Mouse (Mus musculus): Measurements from ENCODE around the gene Ubn1. TPM values are rescaled to one million over a fixed set of nuclear protein-coding genes. Genes with fewer than 3 reads are reported as not detected.

Gene Ubn1
- polyA plus RNA-seq (2012; rRNA removed), result 26.8 and 28.4 TPM in 2 replicates

DNA sequence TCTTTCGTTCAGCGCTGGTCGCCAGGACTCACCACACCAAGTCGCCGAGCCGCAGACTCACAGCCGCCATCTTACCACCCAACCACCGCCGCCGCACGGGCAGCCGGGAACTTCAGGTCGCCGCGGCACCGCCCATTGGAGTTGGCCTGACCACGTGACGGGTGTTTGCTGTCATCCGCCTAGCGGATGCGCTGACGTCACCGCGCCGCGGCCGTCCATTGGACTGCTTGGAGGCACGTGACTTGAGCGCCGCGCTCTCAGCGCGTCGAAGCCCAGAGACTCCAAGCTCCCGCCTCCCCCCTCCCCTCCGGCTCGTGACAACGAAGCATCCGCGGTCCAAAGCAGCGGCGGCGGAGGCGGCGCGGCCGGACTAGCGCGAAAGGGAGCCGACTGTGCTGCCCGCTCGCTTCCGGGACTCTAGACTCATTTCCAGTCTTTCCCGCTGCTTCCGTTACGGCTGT, at the start of gene Ubn1, which contains the start of gene Glyr1:
TSS of gene Ubn1 (plus strand) at position 284 of the 461 bp plus-strand sequence.
TSS of gene Glyr1 (minus strand) at position 90 of the 461 bp plus-strand sequence.
- Histone ChIP-seq H3K4me1 (ENCODE audit: control insufficient read depth, insufficient read depth, low read length) (peaks cover 4% of the 10 kb centered on the region), H3K36me3 (ENCODE audit: control insufficient read depth, insufficient read depth, low read length) (peaks cover 1% of the 10 kb centered on the region; the same call in 1 of the 2 replicates), H3K4me3 (ENCODE audit: control insufficient read depth, low read depth, low read length) (peak within 1 kb of the TSS; percentile 89), H3K27ac (ENCODE audit: control insufficient read depth, insufficient read depth, low read depth, low read length) (peak within 1 kb of the TSS; percentile 95), H3K27me3 (ENCODE audit: control insufficient read depth, insufficient read depth, low read length) (no peaks in the 10 kb centered on the region)
- no peak for TF ChIP-seq CTCF (IDR thresholded peaks at IDR 0.05; ENCODE audit: control insufficient read depth, insufficient read depth, insufficient replicate concordance, low read depth, low read length)
- peak; percentile 98 for TF ChIP-seq POLR2A (IDR thresholded peaks at IDR 0.05; ENCODE audit: control insufficient read depth, low read depth, low read length)

GRCm38 (mm10) chr16:5000611-5001010, 49.2 kb upstream of the Ubn1 start:
- Histone ChIP-seq H3K4me3 (ENCODE audit: control insufficient read depth, low read depth, low read length) (no peak overlapping the region), H3K4me1 (ENCODE audit: control insufficient read depth, insufficient read depth, low read length) (peaks cover 4% of the 10 kb centered on the region; the same call in 1 of the 2 replicates), H3K27ac (ENCODE audit: control insufficient read depth, insufficient read depth, low read depth, low read length) (no peak overlapping the region), H3K36me3 (ENCODE audit: control insufficient read depth, insufficient read depth, low read length) (no peaks in the 10 kb centered on the region), H3K27me3 (ENCODE audit: control insufficient read depth, insufficient read depth, low read length) (no peaks in the 10 kb centered on the region)
- no peak for TF ChIP-seq CTCF (IDR thresholded peaks at IDR 0.05; ENCODE audit: control insufficient read depth, insufficient read depth, insufficient replicate concordance, low read depth, low read length)
- no peak for TF ChIP-seq POLR2A (IDR thresholded peaks at IDR 0.05; ENCODE audit: control insufficient read depth, low read depth, low read length)

DNA sequence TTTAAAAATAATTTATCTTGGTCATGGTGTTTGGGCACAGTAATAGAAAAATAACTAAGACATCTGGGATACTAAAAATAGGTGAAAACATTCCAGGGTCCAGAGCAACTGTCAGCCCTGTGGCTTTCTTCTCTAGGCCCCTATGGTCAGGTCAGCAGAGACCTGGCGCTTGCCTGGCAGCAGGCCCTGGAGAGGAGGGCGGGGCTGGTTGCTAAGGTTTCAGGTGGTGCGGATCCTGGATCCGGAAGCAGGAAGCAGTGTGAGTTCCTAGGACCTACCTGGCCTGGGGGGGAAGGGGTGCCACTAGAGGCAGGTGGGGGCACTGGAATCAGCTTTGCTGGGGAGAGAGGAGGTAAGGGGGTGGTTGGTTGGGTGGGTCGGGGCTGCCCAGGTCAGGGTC, 42.8 kb upstream of the Ubn1 start, which contains the start of gene Smim22:
TSS of gene Smim22 (plus strand) at position 222 of the 400 bp plus-strand sequence.
- H3K36me3 ChIP-seq (ENCODE audit: control insufficient read depth, insufficient read depth, low read length), result no peaks in the 10 kb centered on the region
- peak within 1 kb of the TSS; percentile 22; the same call in 1 of the 2 replicates for H3K27ac ChIP-seq (ENCODE audit: control insufficient read depth, insufficient read depth, low read depth, low read length)
- H3K4me3 ChIP-seq (ENCODE audit: control insufficient read depth, low read depth, low read length), result no peak within 1 kb of the TSS; the same call in 1 of the 2 replicates
- H3K27me3 ChIP-seq (ENCODE audit: control insufficient read depth, insufficient read depth, low read length), result no peaks in the 10 kb centered on the region
- TF ChIP-seq POLR2A (IDR thresholded peaks at IDR 0.05; ENCODE audit: control insufficient read depth, low read depth, low read length), result no peak
- TF ChIP-seq CTCF (IDR thresholded peaks at IDR 0.05; ENCODE audit: control insufficient read depth, insufficient read depth, insufficient replicate concordance, low read depth, low read length), result no peak
- H3K4me1 ChIP-seq (ENCODE audit: control insufficient read depth, insufficient read depth, low read length), result peaks cover 12% of the 10 kb centered on the region; the same call in 1 of the 2 replicates

GRCm38 (mm10) chr16:5007492-5007891, 42.4 kb upstream of the Ubn1 start:
- Histone ChIP-seq H3K4me1 (ENCODE audit: control insufficient read depth, insufficient read depth, low read length) (peaks cover 16% of the 10 kb centered on the region), H3K27me3 (ENCODE audit: control insufficient read depth, insufficient read depth, low read length) (no peaks in the 10 kb centered on the region), H3K36me3 (ENCODE audit: control insufficient read depth, insufficient read depth, low read length) (no peaks in the 10 kb centered on the region), H3K27ac (ENCODE audit: control insufficient read depth, insufficient read depth, low read depth, low read length) (peak overlapping the region; percentile 22; the same call in 1 of the 2 replicates), H3K4me3 (ENCODE audit: control insufficient read depth, low read depth, low read length) (no peak overlapping the region)
- TF ChIP-seq POLR2A (IDR thresholded peaks at IDR 0.05; ENCODE audit: control insufficient read depth, low read depth, low read length), result no peak
- TF ChIP-seq CTCF (IDR thresholded peaks at IDR 0.05; ENCODE audit: control insufficient read depth, insufficient read depth, insufficient replicate concordance, low read depth, low read length), result no peak

- H3K27ac ChIP-seq (ENCODE audit: control insufficient read depth, insufficient read depth, low read depth, low read length), result no peak overlapping the region
- H3K27me3 ChIP-seq (ENCODE audit: control insufficient read depth, insufficient read depth, low read length), result no peaks in the 10 kb centered on the region
- TF ChIP-seq POLR2A (IDR thresholded peaks at IDR 0.05; ENCODE audit: control insufficient read depth, low read depth, low read length), result no peak
- TF ChIP-seq CTCF (IDR thresholded peaks at IDR 0.05; ENCODE audit: control insufficient read depth, insufficient read depth, insufficient replicate concordance, low read depth, low read length), result no peak
- H3K4me3 ChIP-seq (ENCODE audit: control insufficient read depth, low read depth, low read length), result no peak overlapping the region; the same call in 1 of the 2 replicates
- H3K36me3 ChIP-seq (ENCODE audit: control insufficient read depth, insufficient read depth, low read length), result no peaks in the 10 kb centered on the region
- H3K4me1 ChIP-seq (ENCODE audit: control insufficient read depth, insufficient read depth, low read length), result peaks cover 17% of the 10 kb centered on the region
These were observed 41.8 kb upstream of the Ubn1 start for GRCm38 (mm10) chr16:5008076-5008475.

GRCm38 (mm10) chr16:5010371-5010935, 39.4 kb upstream of the Ubn1 start:
- peaks cover 17% of the 10 kb centered on the region for H3K4me1 ChIP-seq (ENCODE audit: control insufficient read depth, insufficient read depth, low read length)
- no peaks in the 10 kb centered on the region for H3K27me3 ChIP-seq (ENCODE audit: control insufficient read depth, insufficient read depth, low read length)
- H3K27ac ChIP-seq (ENCODE audit: control insufficient read depth, insufficient read depth, low read depth, low read length), result no peak overlapping the region
- H3K4me3 ChIP-seq (ENCODE audit: control insufficient read depth, low read depth, low read length), result peak overlapping the region; percentile 98
- TF ChIP-seq CTCF (IDR thresholded peaks at IDR 0.05; ENCODE audit: control insufficient read depth, insufficient read depth, insufficient replicate concordance, low read depth, low read length) (no peak), POLR2A (IDR thresholded peaks at IDR 0.05; ENCODE audit: control insufficient read depth, low read depth, low read length) (peak; percentile 10; the same call in 1 of the 2 replicates)
- no peaks in the 10 kb centered on the region for H3K36me3 ChIP-seq (ENCODE audit: control insufficient read depth, insufficient read depth, low read length)

DNA sequence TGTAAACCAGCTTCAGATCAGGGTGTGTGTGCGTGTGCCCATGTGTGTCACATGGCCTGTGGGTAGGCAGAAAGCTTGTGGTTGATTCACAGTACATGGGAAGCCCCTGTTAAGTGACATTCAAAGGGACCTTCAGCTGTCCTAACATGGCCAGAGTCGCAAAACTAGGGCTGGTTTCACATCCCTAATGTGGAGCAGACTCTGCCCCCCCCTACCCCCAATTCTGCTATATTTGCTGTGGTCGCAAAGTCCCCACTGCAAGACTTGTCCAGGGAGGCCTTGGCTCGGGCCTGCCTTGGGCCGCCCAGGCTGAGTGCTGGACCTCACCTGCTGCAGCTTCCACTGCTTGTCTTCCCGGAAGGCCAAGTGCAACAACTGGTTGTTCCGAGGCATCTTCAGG, 38.6 kb upstream of the Ubn1 start:
- Histone ChIP-seq H3K27me3 (ENCODE audit: control insufficient read depth, insufficient read depth, low read length) (no peaks in the 10 kb centered on the region), H3K36me3 (ENCODE audit: control insufficient read depth, insufficient read depth, low read length) (no peaks in the 10 kb centered on the region; the same call in 1 of the 2 replicates), H3K27ac (ENCODE audit: control insufficient read depth, insufficient read depth, low read depth, low read length) (no peak overlapping the region), H3K4me1 (ENCODE audit: control insufficient read depth, insufficient read depth, low read length) (peaks cover 17% of the 10 kb centered on the region), H3K4me3 (ENCODE audit: control insufficient read depth, low read depth, low read length) (peak overlapping the region; percentile 98)
- TF ChIP-seq CTCF (IDR thresholded peaks at IDR 0.05; ENCODE audit: control insufficient read depth, insufficient read depth, insufficient replicate concordance, low read depth, low read length), result no peak
- no peak for TF ChIP-seq POLR2A (IDR thresholded peaks at IDR 0.05; ENCODE audit: control insufficient read depth, low read depth, low read length)
